ENCODE assay signal across 14 mouse cellular contexts in the genomic region with DNA sequence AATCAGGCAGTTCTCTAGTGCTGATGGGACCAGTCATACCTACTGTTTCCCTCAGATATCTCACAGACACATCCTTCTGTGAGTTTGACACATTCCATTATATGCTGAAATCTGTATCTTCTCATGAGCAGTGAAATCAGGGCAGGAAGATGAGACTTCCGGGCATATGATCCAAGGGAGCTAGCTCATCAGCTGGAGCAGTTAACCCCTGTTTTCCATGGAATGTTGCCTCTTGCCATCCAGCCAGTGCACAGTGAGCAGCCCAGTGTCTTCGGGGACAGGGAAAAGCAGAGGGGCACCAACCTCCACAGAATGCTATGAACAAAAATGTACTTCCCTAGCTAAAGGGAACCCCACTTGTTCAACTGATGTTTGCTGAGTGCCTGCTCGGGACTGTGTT.
"Had no signal": no experiment of that assay in that cellular context is flagged by ENCODE, and none has a peak within 500 bp of the region (broad histone marks: within the 10 kb centered on the region; RNA-seq: fewer than 3 reads in every experiment).

No protein-coding gene starts in this region.

- H3K4me2 ChIP-seq: limb, embryonic 13.5 days; liver, embryonic 13.5 days; midbrain, embryonic 12.5 days; neural tube, embryonic 13.5 days had no signal

- ATAC-seq: midbrain, embryonic 16.5 days had no signal

- H3K9me3 ChIP-seq: limb, embryonic 13.5 days; liver, embryonic 13.5 days; midbrain, embryonic 12.5 days; neural tube, embryonic 13.5 days had no signal

- DNase-seq: kidney, adult 11 months; kidney, adult 9 months; kidney, postnatal 10 days; left cerebral cortex, postnatal 4 days; liver, embryonic 13.5 days; lung, adult 18-20 months; retina, postnatal 1 day; right cerebral cortex, postnatal 4 days; spleen, adult 18-20 months; thymus, postnatal 36 days had no signal

- H3K36me3 ChIP-seq: limb, embryonic 13.5 days; liver, embryonic 13.5 days; midbrain, embryonic 12.5 days; neural tube, embryonic 13.5 days had no signal

- H3K4me3 ChIP-seq: limb, embryonic 13.5 days; liver, embryonic 13.5 days; midbrain, embryonic 12.5 days; neural tube, embryonic 13.5 days had no signal

- H3K27me3 ChIP-seq: limb, embryonic 13.5 days; liver, embryonic 13.5 days; midbrain, embryonic 12.5 days; neural tube, embryonic 13.5 days had no signal

- H3K4me1 ChIP-seq: limb, embryonic 13.5 days; midbrain, embryonic 12.5 days; neural tube, embryonic 13.5 days had no signal

- H3K27ac ChIP-seq: limb, embryonic 13.5 days; liver, embryonic 13.5 days; midbrain, embryonic 12.5 days; neural tube, embryonic 13.5 days had no signal

- H3K9ac ChIP-seq: limb, embryonic 13.5 days; liver, embryonic 13.5 days; midbrain, embryonic 12.5 days; neural tube, embryonic 13.5 days had no signal
